Mouse (Mus musculus): Measurements from ENCODE around the gene Slc35e1. TPM values are rescaled to one million over a fixed set of nuclear protein-coding genes. Genes with fewer than 3 reads are reported as not detected.
A peak's percentile ranks its signal among the peaks of the same experiment; 100 is the strongest.

Slc35e1 gene
- polyA plus RNA-seq, 1 experiment from 2014 or later, result 16.9 TPM

DNA sequence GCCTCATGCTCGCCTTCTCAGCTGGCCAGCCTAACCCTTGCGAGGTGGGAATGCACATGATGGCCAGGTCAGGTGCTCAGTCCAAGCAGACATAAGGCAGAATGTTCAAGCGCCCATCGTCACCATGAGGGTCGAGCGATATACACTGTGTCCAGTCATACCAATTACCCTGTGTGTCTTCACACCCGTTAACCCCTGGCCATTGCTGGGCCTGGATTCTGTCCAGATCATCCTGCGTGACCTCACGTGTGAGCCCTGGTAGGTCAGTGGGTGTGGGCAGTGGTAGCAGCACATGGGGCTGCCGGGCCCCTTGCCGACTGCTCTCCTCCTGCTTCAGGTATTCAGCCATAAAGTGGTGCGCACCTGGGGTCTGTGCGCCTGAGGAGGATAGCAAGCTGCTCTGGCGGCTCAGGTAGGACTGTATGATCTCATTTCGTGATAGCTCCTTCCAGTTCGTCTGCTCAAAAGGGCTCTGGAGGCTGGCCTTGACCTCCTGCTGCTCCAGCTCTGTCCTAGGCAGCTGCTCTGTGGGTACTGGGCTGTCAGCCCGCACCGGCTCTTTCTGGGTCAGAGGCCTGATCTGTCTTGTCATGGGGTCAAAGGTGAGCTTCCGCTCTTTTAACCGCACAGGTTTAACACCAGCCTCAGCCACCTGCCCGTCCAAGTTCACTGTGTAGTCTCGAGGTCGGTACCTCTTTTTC lies 3.1 kb upstream of the Slc35e1 start:
- H3K9ac ChIP-seq (ENCODE audit: low read length), result no peak overlapping the region
- no peaks in the 10 kb centered on the region for H3K27me3 ChIP-seq (ENCODE audit: control insufficient read depth, insufficient read depth, low read length)
- no peak overlapping the region for H3K4me2 ChIP-seq (ENCODE audit: low read depth, severe bottlenecking)
- H3K27ac ChIP-seq (replicated peaks; ENCODE audit: low read depth, low read length), result no peak overlapping the region
- 90% methylated on average over 23 of the region's 23 CpGs for WGBS
- H3K36me3 ChIP-seq (ENCODE audit: control insufficient read depth, insufficient read depth, low read length), result peaks cover 12% of the 10 kb centered on the region; the same call in 1 of the 2 replicates
- H3K9me3 ChIP-seq (ENCODE audit: control insufficient read depth, low read length), result no peaks in the 10 kb centered on the region
- no peak overlapping the region for H3K4me3 ChIP-seq (ENCODE audit: low read depth, low read length)
- peaks cover 9% of the 10 kb centered on the region; the same call in 1 of the 2 replicates for H3K4me1 ChIP-seq (ENCODE audit: control insufficient read depth, insufficient read depth, low read length)
- no peak for DNase-seq (ENCODE audit: low spot score)
- ATAC-seq (ENCODE audit: insufficient number of reproducible peaks, low FRiP score, low TSS enrichment, low read depth), result no peak

DNA sequence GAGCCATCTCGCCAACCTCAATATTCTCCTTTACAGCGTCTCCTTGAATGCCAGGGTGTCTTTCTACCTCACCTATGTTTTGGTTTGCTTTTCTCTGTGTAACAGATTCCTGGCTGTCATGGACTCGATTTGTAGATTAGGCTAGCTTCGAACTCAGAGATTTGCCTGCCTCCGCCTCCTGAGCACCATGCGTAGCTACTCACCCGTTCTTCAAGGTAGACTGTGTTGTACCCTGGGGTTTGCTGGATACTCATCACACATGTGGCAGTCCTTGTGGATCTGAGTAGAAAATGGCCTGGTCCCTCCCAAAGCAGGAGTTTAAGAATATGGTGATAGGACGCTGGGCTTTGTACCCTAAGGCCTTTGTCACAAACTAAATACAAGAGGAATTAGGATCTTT lies 967 bp upstream of the Slc35e1 start:
- Histone ChIP-seq H3K27me3 (ENCODE audit: control insufficient read depth, insufficient read depth, low read length) (no peaks in the 10 kb centered on the region), H3K27ac (replicated peaks; ENCODE audit: low read depth, low read length) (no peak overlapping the region; the same call in 1 of the 2 replicates), H3K4me2 (ENCODE audit: low read depth, severe bottlenecking) (peak overlapping the region; percentile 75), H3K9me3 (ENCODE audit: control insufficient read depth, low read length) (no peaks in the 10 kb centered on the region), H3K36me3 (ENCODE audit: control insufficient read depth, insufficient read depth, low read length) (peaks cover 12% of the 10 kb centered on the region; the same call in 1 of the 2 replicates), H3K4me3 (ENCODE audit: low read depth, low read length) (peak overlapping the region; percentile 80), H3K9ac (ENCODE audit: low read length) (peak overlapping the region; percentile 61), H3K4me1 (ENCODE audit: control insufficient read depth, insufficient read depth, low read length) (peaks cover 9% of the 10 kb centered on the region; the same call in 1 of the 2 replicates)
- DNase-seq (ENCODE audit: low spot score) (peak; percentile 38), ATAC-seq (ENCODE audit: insufficient number of reproducible peaks, low FRiP score, low TSS enrichment, low read depth) (no peak)
- 15% methylated on average over 8 of the region's 8 CpGs for WGBS

DNA sequence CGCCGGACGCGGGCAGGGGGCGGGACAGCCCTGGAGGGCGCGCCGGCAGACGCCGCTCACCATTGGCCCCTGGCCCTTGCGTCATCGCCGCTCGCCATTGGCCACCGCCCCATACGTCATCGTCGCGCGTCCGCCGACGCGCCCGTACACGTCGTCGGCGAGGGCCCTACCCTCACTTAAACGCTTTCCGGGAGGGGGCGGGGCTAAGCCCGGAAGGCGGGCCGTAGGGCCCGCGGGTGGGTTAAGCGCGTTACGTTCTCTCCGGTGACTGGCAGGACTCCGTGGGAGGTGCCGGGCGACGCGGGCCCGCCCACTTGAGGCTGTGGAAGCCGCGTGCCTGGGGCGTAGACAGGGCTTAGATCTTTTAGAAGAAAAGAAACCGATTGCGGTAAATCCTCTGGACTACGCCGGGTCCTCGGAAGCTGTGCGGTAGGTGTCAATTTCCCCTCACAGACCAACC lies 238 bp upstream of the Slc35e1 start:
- Histone ChIP-seq H3K4me1 (ENCODE audit: control insufficient read depth, insufficient read depth, low read length) (peaks cover 9% of the 10 kb centered on the region; the same call in 1 of the 2 replicates), H3K4me2 (ENCODE audit: low read depth, severe bottlenecking) (peak overlapping the region; percentile 75), H3K4me3 (ENCODE audit: low read depth, low read length) (peak overlapping the region; percentile 80), H3K27me3 (ENCODE audit: control insufficient read depth, insufficient read depth, low read length) (no peaks in the 10 kb centered on the region), H3K9ac (ENCODE audit: low read length) (peak overlapping the region; percentile 80), H3K9me3 (ENCODE audit: control insufficient read depth, low read length) (no peaks in the 10 kb centered on the region), H3K27ac (replicated peaks; ENCODE audit: low read depth, low read length) (no peak overlapping the region), H3K36me3 (ENCODE audit: control insufficient read depth, insufficient read depth, low read length) (peaks cover 16% of the 10 kb centered on the region; the same call in 1 of the 2 replicates)
- 0% methylated on average over 44 of the region's 56 CpGs for WGBS
- ATAC-seq (ENCODE audit: insufficient number of reproducible peaks, low FRiP score, low TSS enrichment, low read depth), result peak; percentile 95
- peak; percentile 99 for DNase-seq (ENCODE audit: low spot score)

DNA sequence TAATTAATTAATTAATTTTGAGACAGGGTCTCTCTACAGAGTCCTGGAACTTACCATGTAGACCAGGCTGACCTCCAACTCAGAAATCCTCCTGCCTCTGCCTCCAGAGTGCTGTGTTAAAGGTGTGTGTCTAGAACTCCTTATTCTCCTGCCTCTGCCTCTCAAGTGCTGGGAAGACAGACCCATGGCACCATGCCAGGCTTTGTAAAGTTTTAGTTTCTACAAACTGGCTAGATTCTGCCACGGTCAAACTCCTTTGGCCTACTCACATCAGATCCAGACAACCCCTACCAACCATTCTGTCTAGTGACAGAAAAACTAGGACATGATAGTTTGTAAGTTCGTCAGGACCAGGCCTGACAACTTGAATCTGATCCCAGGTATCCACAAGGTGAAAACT lies 1.4 kb downstream of the Slc35e1 start:
- Histone ChIP-seq H3K9me3 (ENCODE audit: control insufficient read depth, low read length) (no peaks in the 10 kb centered on the region), H3K4me1 (ENCODE audit: control insufficient read depth, insufficient read depth, low read length) (peaks cover 9% of the 10 kb centered on the region; the same call in 1 of the 2 replicates), H3K27me3 (ENCODE audit: control insufficient read depth, insufficient read depth, low read length) (no peaks in the 10 kb centered on the region), H3K4me3 (ENCODE audit: low read depth, low read length) (no peak overlapping the region), H3K4me2 (ENCODE audit: low read depth, severe bottlenecking) (no peak overlapping the region; the same call in 1 of the 2 replicates), H3K27ac (replicated peaks; ENCODE audit: low read depth, low read length) (no peak overlapping the region), H3K9ac (ENCODE audit: low read length) (no peak overlapping the region), H3K36me3 (ENCODE audit: control insufficient read depth, insufficient read depth, low read length) (peaks cover 11% of the 10 kb centered on the region; the same call in 1 of the 2 replicates)
- 83% methylated on average over 2 of the region's 2 CpGs for WGBS
- ATAC-seq (ENCODE audit: insufficient number of reproducible peaks, low FRiP score, low TSS enrichment, low read depth) (no peak), DNase-seq (ENCODE audit: low spot score) (no peak)

DNA sequence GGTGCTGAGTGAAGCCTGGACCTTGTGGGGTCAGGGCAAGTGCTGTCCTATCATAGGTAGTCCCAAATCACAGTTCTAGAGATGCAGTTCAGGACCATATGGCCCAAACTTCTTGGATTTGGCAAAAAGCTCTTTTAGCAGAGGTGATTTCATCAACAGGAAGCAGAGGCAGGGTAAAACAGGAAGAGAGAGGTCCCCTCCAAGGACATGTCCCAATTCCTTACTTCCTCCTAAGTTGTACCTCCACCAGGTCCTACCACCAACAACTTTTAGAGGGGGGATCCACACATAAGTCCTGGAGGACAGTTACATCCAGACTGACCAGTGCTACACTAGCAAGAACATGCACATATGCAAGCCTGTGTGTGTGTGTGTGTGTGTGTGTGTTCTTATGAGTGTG lies 5.4 kb downstream of the Slc35e1 start:
- H3K36me3 ChIP-seq (ENCODE audit: control insufficient read depth, insufficient read depth, low read length), result peaks cover 21% of the 10 kb centered on the region; the same call in 1 of the 2 replicates
- ATAC-seq (ENCODE audit: insufficient number of reproducible peaks, low FRiP score, low TSS enrichment, low read depth) (no peak), DNase-seq (ENCODE audit: low spot score) (no peak)
- no peaks in the 10 kb centered on the region for H3K27me3 ChIP-seq (ENCODE audit: control insufficient read depth, insufficient read depth, low read length)
- H3K9ac ChIP-seq (ENCODE audit: low read length), result no peak overlapping the region
- no peak overlapping the region for H3K4me2 ChIP-seq (ENCODE audit: low read depth, severe bottlenecking)
- peaks cover 5% of the 10 kb centered on the region; the same call in 1 of the 2 replicates for H3K4me1 ChIP-seq (ENCODE audit: control insufficient read depth, insufficient read depth, low read length)
- H3K4me3 ChIP-seq (ENCODE audit: low read depth, low read length), result no peak overlapping the region
- no peaks in the 10 kb centered on the region for H3K9me3 ChIP-seq (ENCODE audit: control insufficient read depth, low read length)
- H3K27ac ChIP-seq (replicated peaks; ENCODE audit: low read depth, low read length), result no peak overlapping the region

DNA sequence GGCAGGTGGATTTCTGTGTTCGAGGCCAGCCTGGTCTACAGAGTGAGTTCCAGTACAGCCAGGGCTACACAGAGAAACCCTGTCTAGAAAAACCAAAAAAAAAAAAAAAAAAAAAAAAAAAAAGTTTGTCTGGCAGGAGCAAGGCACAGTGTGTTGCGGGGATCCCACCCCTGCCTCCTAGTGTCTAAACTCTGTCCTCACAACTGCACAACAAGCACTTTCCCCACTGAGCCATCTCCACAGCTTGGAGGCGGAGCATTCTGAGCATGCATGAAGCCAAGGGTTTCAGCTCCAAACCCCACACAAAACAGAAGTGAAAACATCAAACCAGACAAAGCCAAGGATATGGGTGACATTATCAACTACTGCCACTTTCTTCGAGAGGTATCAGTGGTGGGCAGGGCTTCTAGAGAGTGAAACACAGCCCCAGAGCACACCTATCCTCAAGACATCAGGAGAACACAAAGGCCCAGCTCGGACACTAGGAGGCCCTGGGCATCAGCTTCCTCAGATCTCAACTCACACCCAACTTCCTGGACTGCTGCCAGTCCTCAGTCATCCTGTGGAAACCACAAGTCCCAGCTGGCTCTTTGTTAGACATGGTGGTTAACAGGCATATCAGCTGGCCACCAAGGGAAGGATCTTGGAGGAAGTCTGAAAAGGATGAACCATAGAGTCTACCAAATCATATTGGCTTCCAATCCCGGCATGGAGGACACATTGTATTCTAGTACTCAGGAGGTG lies 6.8 kb downstream of the Slc35e1 start:
- H3K9ac ChIP-seq (ENCODE audit: low read length), result no peak overlapping the region
- H3K27ac ChIP-seq (replicated peaks; ENCODE audit: low read depth, low read length), result no peak overlapping the region
- no peak for DNase-seq (ENCODE audit: low spot score)
- H3K4me2 ChIP-seq (ENCODE audit: low read depth, severe bottlenecking), result no peak overlapping the region
- no peaks in the 10 kb centered on the region for H3K27me3 ChIP-seq (ENCODE audit: control insufficient read depth, insufficient read depth, low read length)
- H3K36me3 ChIP-seq (ENCODE audit: control insufficient read depth, insufficient read depth, low read length), result peaks cover 21% of the 10 kb centered on the region; the same call in 1 of the 2 replicates
- H3K9me3 ChIP-seq (ENCODE audit: control insufficient read depth, low read length), result no peaks in the 10 kb centered on the region
- ATAC-seq (ENCODE audit: insufficient number of reproducible peaks, low FRiP score, low TSS enrichment, low read depth), result no peak
- no peaks in the 10 kb centered on the region for H3K4me1 ChIP-seq (ENCODE audit: control insufficient read depth, insufficient read depth, low read length)
- WGBS, result 90% methylated on average over 6 of the region's 6 CpGs
- H3K4me3 ChIP-seq (ENCODE audit: low read depth, low read length), result no peak overlapping the region

DNA sequence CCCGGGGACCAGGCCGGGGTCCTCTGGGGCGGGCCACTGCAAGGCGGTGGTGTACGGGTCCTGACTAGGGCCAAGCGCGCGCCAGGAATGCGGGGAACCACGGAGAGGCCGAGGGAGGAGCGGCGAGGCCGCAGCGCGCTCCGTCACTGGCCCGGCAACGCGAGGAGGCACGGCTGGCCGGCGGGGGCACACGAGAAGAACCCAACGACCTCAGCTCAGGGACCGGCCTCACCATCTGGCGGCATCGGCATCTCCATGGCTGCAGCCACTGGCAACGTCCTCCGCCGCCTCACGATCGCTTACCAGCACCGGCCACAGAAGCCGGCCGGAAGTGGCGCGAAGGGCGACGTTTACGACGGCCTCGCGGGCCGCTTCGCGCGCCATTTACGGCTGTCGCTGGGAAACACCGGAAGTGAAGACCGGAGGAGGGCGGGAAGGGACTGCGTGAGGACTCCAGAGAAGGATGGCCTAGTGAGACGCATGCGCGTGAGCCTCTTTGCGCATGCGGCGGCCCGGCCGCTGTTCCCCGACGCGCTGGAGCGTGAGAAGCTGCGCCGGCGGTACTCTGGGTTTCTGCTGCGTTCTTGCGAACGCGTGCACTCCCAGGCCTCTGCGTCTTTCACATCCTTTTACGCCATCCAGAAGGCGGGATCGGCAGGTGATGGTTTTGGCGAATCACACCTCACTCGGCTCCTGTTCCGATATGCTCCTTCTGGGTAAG lies 17.4 kb downstream of the Slc35e1 start, which contains the start of gene Cherp:
Gene Cherp (minus strand): TSS at position 401 of the 721 bp plus-strand sequence.
- peak within 1 kb of the TSS; percentile 86 for H3K4me2 ChIP-seq (ENCODE audit: low read depth, severe bottlenecking)
- WGBS, result under 1% methylated on average over 78 of the region's 80 CpGs
- peak within 1 kb of the TSS; percentile 77 for H3K9ac ChIP-seq (ENCODE audit: low read length)
- no peaks in the 10 kb centered on the region for H3K27me3 ChIP-seq (ENCODE audit: control insufficient read depth, insufficient read depth, low read length)
- H3K36me3 ChIP-seq (ENCODE audit: control insufficient read depth, insufficient read depth, low read length), result peaks cover 23% of the 10 kb centered on the region
- H3K27ac ChIP-seq (replicated peaks; ENCODE audit: low read depth, low read length), result peak within 1 kb of the TSS; percentile 84
- ATAC-seq (ENCODE audit: insufficient number of reproducible peaks, low FRiP score, low TSS enrichment, low read depth) (peak; percentile 92), DNase-seq (ENCODE audit: low spot score) (peak; percentile 95)
- no peaks in the 10 kb centered on the region for H3K9me3 ChIP-seq (ENCODE audit: control insufficient read depth, low read length)
- peaks cover 8% of the 10 kb centered on the region; the same call in 1 of the 2 replicates for H3K4me1 ChIP-seq (ENCODE audit: control insufficient read depth, insufficient read depth, low read length)
- H3K4me3 ChIP-seq (ENCODE audit: low read depth, low read length), result peak within 1 kb of the TSS; percentile 63

DNA sequence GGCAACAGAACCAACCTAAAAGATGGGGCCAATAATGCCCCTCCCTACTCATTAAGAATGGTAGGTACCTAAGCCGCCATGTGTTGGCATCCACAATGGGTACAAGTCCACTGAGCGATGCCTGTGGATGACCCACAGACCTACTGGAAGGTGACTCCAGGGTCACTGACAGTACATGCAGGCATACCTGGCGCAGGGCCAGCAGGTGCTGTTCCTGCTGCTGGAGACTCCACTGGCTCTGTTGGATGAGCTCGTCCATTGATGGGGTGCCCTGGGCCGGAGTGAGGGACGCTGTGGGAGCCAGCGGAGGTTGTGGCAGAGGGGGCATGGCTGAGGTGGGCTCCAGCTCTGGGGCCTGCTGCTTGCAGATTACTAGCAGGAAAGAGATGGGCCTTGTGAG lies 21.7 kb downstream of the Slc35e1 start:
- H3K4me2 ChIP-seq (ENCODE audit: low read depth, severe bottlenecking), result no peak overlapping the region
- WGBS, result 98% methylated on average over 7 of the region's 7 CpGs

More for the DNA sequence above, 21.7 kb downstream of the Slc35e1 start:
- no peak overlapping the region for H3K9ac ChIP-seq (ENCODE audit: low read length)
- peaks cover 59% of the 10 kb centered on the region for H3K36me3 ChIP-seq (ENCODE audit: control insufficient read depth, insufficient read depth, low read length)
- H3K27me3 ChIP-seq (ENCODE audit: control insufficient read depth, insufficient read depth, low read length), result no peaks in the 10 kb centered on the region
- ATAC-seq (ENCODE audit: insufficient number of reproducible peaks, low FRiP score, low TSS enrichment, low read depth), result no peak
- H3K4me3 ChIP-seq (ENCODE audit: low read depth, low read length), result no peak overlapping the region
- H3K4me1 ChIP-seq (ENCODE audit: control insufficient read depth, insufficient read depth, low read length), result peaks cover 3% of the 10 kb centered on the region; the same call in 1 of the 2 replicates
- DNase-seq (ENCODE audit: low spot score), result no peak
- H3K27ac ChIP-seq (replicated peaks; ENCODE audit: low read depth, low read length), result no peak overlapping the region
- H3K9me3 ChIP-seq (ENCODE audit: control insufficient read depth, low read length), result no peaks in the 10 kb centered on the region
